Mouse (Mus musculus) gastrocnemius, postnatal 25 days (tissue): Measurements from ENCODE around the gene Bhlhe40. TPM values are rescaled to one million over a fixed set of nuclear protein-coding genes. Genes with fewer than 3 reads are reported as not detected.

ENCODE experiments used
- DNase-seq: peaks from one replicate; pipeline ENCODE4 v3.0.0; 2022
- total RNA-seq, 2 experiments: library from RNA; stranded (reverse); gene quantifications; 1 replicate in 1 of 2; 2 replicates in 1 of 2; pipeline ENCODE4 v1.2.3; 2021

Bhlhe40 gene
- total RNA-seq, 2 experiments from 2014 or later: 61.9 to 69.2 TPM

DNA sequence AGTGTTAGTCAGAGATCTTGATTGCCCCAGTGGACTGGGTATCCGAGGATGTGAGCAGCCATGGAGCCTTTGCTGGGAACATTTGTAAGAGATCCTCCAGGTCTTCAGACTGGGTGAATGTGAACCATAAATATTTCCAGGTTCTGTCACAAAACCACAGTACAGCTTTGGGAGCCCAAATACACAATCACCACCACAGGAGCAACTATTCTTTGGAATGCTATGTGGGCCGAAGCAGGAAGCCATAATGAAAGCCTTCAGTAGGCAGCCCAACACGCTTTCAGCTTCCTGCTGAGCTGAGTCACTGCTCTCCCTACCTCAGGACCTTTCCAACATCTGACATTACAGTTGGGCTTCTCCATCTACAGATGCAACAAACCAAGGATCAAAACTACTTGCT lies 32.6 kb downstream of the Bhlhe40 start:
- no peak for DNase-seq

DNA sequence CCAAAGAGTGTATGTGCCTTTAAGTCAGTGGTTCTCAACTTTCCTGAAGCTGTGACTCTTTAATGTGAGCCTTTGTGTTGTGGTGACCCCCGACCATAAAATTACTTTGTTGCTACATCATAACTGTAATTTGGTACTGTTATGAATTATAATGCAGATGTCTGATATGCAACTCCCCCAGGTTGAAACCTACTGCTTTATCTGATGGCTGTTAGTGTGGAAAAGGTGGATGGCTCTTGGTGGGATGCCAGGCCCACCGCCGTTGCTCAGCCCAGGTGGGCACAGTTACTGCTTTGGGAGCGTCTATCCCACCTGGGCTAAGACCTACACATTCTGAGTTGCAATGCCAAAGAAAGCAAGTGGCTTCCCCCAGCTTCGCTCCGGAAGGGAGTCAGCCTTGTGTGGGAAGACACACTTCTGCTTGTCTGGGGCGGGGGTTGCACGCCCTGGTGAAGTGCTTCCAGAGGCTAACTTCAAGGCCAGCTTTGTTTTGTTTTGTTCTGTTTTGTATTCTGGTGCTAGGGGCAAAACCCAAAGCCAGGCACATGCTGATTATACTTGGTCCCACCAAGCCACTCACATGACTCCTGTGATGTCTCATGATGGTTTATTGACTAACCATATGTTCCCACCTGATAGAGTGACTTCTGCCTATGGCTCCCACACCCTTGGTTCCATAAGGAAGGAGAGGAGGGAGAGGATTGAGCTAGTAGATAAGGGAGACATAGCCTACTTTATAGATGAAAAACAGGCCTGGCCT lies 34.7 kb downstream of the Bhlhe40 start:
- DNase-seq: no peak

DNA sequence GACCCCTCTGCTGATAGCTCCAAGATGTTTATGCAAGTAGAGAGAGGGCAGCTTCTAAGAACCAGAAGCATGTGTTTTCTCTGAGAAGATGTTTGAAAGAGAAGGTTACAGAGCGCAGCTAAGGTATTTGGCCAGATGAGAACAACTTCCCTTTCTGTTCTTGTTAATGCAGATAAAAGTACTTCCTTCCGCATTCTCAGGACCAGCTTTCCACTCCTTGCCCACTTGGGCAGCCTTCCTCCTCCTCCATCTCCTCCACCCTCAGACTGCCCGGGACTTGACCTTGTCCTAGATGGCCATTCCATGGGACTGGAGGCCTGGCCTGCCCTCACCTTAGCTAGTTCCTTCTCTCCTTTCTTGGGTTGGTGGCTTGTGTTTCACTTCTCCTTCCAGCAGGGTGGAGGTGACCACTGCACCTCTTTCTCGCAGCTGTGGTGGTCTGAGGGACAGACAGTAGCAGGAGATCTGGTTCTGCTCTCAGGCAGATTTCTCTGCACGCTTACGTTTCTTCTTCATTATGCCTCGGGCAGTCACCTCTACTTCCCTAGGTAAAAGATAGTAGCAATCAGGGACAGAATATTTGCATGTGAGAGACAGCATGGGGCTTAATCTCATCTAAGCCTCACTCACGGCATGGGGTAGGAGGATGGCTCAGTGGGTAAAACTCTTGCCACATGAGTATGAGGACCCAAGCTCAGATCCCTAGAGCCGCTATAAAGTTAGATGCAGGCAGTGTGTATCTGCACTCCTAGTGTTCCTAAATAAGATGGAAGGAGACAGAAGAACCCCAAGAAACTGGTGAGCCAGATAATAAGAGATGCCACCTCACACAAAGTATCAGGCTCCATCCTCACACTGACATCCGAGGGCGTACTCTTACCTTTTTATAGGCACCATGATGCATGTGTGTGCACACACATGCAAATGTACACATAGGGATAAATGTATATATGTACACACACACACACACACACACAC lies 35.7 kb downstream of the Bhlhe40 start:
- DNase-seq: no peak

DNA sequence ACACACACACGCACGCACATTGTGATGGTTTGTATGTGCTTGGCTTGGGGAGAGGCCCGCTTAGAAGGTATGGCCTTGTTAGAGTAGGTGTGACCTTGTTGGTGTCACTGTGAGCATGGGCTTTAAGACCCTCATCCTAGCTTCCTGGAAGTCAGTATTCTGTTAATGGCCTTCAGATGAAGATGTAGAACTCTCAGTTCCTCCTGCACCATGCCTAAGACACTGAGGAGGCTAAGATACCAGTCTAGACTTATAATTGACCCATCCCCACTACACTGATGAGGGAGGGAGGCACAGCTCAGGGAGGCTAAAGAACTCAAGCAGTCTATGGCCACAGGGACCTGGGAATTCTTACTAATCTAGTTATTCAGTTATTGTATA lies 36.4 kb downstream of the Bhlhe40 start:
- no peak for DNase-seq

DNA sequence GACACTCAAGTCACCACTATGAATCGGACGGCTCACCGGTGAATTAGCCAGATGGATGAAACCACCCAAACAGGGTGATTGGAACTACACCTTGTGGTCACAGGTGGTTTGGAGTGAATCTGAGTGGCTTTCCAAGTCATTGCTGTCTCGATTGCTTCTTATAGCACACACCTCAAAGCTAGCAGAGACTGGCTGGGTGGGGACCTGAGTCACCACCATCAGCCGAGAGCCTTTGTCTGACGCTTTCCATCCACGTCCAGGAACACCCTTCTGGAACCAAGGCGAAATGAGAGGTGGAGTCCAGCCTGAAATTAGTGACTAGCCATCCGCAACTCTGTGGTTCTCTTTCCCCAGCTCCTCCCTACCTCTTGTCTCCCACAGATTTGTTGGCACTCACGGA lies 36.9 kb downstream of the Bhlhe40 start:
- no peak for DNase-seq

DNA sequence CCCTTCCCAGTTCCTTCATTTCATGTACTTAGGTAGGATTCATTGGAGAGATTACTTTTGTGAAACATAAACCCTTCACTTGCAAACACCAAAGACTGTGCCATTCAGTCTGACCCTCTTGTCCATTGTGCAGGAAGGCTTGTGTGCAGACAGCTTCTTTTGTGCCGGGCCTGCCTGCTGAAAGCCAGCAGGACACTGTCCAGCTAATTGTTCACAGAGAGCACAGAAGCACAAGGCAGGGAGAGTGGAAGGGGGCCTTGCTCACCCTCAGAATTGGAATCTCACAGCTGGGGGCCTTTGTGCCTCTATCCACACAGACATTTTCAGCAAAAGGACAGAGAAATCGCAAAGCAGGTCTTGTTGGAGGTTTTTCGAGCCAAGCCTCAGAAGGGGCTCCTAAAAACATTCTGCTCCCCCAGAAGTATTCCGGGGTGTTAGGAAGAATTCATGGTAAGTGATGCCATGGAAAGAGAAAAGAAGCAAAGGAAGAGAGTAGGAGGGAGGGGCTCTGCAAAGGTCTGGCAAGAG lies 38.0 kb downstream of the Bhlhe40 start:
- no peak for DNase-seq

DNA sequence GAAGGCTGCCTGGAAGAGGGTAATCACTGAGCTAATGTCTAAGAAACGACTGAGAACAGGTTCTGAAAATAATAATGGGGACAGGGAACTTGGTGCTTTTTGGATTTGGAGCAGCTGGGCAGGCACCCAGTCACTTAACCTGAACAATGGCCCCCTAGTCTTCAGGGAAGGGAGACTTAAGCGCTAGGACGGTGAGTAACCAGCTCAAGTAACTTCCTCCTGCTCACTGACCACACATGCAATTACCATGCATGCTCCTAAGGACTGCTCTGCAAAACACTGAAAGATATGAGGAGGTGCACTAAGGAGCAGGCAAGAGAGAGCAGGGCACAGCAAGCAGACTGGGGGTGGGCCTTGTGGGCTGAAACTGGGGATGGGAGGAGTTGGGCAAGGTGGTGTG lies 39.2 kb downstream of the Bhlhe40 start:
- no peak for DNase-seq

DNA sequence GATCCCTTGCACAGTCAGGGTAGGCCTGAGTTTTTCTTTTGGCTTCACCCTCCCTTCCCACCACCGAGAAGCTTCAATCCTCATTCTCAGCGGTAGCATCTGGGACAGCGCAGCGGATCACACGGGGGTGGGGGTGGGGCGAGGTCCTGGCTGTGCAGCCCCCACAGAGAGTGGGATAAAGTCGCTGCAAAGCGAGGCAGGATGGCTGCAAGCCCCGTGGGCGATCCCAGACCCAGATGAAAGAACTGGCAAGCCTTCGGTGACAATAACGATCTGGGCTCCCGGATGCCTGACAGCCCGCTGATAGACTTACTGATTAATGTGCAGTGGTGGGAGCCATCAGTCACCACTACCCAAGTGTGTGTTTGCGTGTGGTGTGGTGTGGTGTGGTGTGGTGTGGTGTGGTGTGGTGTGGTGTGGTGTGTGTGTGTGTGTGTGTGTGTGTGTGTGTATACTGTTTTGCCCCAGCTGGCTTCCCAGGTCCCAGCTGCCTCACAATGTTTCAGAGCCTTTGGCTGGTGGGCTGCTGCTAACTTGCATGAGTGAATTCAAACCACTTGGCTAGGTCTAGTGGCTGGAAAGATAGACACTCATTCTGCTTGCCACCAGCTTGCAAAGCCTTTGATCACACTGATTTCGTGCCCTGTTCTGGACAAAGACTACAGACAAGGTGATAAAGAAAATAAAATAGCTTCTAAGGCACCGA lies 40.4 kb downstream of the Bhlhe40 start:
- no peak for DNase-seq

DNA sequence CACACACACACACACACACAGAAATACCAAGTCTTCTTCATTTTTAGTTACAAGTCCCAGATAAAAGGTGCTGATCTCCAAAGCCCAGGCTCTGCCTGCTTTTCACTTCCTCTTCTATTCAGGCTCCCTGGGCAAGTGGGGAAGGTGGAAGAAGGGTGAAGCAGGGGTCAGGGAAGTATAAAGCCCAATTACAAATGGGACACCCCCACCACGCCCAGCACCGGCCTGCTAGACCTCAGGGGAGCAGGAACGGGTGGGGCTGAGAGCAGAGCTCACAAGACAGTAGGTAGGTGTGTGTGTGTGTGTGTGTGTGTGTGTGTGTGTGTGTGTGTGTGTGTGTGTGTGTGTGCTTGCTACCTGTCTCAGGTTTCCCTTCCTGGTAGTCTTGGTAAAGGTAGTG lies 42.2 kb downstream of the Bhlhe40 start:
- no peak for DNase-seq

DNA sequence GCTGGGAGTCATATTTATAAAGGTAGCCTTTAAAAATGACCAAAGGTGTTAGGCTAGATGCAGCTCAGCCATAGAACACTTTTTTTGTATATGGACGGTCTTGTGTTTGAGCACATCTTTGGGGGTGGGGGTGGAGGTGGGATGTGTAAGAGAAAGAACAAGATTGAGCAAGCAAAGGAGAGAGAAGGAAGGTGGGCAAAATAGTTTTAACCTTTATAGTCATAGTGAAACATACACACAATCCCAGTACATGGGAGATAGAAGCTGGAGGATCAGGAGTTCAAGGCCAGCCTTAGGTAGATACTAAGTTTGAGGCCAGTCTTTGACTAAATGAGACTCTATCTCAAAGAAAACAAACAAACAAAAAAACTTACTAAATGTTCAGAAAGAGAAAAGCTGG lies 42.7 kb downstream of the Bhlhe40 start:
- DNase-seq: no peak

DNA sequence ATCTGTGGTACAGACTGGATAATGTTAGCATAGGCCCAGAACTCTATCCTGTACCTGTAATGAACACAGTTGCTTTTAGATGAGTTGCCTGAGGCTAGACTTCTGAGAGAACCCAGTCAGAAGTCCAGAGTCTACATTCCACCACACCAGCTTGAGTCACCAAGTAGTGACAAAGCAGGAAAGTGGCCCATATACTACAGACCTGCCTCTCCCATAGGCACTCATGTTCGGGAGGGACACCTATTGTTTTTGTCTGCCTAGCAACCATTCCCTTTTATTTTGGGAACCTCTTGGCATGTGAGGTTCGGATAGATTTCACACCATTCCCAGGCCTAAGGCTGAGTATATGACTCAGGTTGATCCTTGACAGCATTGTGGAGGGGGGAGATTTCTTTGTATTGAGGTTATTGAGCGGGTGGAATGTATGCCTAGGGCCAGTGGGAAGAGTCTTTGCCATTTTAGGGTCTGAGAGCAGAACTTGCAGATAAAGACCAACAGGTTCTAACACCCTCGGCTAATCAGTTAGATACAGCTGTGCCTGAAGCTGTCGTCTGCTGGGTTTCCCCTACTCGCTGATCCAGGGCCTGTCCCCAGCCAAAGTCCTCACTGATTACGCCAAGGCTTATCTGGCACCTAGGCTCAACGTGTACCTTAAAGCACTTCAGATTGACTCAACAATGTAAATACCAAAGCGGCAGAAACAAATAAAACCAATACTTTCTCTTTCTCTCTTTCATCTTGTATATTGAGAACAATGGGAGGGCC lies 44.1 kb downstream of the Bhlhe40 start:
- DNase-seq: no peak

DNA sequence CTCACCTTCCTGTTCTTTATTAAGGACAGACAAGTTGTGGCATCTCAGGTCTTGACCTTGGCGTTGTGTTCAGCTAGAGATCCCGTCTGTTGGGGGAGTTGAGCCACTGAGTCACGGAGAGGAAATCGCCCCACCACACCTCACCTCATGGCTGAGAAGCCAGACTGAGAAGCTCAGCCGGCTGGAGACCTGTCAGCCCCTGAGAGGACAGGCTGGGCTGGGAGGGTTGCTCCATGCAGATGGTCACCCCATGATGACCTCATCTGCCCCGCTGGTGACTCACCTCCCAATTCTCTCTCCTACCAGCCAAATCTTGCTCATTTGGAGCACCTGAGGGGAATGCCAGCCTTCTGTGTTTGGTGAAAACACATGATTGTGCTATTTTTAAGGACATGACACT lies 45.5 kb downstream of the Bhlhe40 start:
- no peak for DNase-seq

DNA sequence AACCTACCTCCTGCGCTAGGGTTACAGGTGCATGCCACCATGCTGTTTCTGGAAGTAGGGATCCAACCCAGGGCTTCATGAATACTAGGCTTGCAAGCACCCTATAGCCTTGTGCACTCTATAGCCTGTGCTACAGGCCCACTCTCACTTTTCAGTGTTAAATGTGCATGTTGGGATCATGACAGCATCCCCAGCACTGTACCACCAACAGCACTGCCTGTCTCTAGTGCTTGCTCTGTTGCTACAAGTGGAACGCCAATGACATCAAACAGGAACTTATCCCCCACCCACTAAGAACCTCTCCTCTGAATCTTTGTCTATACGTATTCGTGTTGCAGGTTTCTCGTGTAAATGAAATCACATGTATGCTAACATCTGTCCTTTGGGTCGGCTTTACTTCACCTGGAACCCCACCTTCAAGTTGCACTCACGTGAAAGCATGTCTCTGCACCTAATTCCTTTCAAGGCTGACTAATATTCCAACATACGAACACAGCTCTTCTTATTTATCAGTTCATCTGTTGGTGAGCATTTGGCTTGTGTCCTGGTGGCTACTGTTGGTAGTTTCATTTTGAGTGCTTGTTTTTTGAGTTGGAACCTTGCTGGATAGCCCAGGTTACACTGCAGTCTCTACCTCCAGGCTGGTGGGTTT lies 46.7 kb downstream of the Bhlhe40 start:
- no peak for DNase-seq

DNA sequence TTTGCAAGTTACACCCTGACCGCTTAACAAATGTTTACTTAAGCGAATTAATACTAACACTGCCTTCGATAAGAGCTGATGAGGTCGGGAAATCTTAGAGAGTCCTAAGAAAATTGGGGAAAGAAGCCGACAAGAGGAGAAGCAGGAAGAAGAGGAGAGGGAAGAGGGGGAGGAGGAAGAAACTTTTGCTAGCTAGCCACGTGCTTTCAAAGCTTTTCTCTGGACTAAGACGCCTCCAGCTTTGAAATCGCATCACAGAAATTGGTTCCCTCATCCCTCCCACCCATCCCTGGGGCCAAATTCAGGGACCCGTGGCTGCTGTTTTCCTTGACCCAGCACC lies 48.7 kb downstream of the Bhlhe40 start:
- DNase-seq: no peak

DNA sequence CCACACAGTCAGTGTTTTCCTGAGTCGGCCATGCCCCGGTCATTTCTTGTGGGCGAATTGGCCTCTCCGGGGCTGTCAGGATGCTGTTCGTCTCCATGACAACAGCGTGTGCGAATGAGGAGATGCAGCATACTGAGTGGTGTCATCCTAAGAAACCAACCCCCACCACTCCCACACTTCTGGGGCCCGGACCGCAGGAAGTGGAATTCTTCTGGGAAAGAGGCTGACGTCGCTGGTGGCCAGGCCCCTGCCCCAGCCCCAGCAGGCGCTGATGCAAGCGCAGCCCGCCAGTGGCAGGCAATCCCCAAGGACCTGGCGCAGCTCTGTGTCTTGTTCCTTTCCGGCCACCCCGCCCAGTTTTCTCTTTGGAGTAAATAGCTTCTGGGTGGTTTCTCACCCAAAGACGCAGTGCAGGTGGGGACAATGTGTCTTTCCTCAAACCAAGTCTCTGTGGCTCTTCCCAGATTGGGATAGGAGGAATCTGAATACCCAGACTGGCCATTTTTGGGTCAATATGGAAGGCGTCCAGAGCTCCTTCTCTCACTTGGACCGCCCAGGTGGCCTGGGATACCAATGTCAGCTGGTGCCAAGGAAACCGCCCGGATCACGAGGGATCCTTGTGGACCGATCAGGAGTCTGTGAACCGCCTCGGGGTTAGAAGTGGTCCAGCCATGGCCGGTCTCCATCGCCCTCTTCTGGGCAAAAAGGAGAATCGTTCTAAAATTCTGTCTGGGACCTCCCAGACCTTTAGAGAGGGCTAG lies 49.2 kb downstream of the Bhlhe40 start:
- peak; percentile 79 for DNase-seq

DNA sequence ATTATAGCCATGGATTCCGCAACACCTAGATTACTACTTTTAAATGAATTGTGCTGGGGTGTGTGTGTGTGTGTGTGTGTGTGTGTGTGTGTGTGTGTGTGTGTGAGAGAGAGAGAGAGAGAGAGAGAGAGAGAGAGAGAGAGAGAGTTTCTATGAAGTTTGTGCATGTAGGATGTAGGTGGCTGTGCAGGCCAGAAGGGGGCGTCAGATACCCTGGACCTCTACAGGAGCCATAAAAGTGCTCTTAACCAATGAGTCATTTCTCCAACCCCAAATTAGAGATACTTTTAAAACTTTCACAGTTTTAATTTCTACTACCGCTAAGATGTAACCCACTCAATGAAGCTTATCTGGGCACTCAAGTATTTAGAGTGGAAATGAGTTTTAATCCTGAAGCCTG lies 50.2 kb downstream of the Bhlhe40 start:
- DNase-seq: no peak

DNA sequence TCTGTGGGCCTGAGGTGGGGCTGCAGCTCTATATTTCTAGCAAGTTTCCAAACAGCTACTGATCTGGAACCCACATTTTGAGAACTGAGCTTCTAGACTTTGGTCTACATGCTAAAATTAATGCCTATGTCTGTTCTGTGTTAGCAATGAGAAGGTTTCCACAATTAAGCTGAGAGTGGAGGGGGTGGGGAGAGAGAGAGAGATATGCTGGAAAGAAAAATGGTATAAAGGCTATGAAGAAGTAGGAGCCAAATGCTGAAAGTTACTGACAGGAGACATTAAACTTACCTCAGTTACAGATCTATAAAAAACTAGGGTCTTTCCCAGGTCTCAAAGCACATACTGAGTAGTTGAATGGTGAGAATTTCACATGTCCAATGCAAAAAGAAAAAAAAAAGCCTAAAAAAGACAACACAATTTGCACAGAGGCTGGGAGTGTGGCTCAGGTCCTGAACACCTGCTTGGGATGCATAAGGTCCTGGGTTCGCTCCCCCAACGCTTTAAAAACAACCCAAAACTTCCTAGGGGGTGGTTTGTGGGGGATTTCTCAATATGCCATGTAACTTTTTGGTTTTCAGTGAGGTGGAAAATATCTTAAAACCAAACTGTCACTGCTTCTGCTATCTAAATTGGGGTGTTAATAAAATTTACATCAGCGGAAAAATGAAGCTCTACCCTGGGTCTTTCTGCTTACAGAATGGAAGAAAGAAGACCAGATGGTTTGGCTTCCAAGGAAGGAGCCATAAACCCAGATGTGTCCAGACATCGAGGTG lies 50.9 kb downstream of the Bhlhe40 start:
- DNase-seq: no peak

DNA sequence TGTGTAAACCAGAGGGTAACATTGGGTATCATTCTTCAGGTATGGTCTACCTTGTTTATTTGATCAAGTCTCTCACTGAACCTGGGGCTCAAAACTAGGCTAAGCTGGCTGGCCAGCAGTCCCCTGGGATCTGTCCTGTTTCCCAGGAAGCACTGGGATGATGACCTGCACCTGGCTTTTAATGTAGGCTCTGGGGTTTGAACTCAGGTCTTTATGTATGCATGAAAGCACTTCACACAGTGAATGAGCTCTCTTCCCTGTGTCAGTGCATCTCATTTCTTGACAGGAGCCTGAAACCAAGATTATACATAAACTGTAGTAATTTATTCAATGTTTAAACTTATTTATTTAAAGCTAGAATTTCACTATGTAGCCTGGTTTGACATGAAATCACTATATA lies 51.7 kb downstream of the Bhlhe40 start:
- DNase-seq: no peak

DNA sequence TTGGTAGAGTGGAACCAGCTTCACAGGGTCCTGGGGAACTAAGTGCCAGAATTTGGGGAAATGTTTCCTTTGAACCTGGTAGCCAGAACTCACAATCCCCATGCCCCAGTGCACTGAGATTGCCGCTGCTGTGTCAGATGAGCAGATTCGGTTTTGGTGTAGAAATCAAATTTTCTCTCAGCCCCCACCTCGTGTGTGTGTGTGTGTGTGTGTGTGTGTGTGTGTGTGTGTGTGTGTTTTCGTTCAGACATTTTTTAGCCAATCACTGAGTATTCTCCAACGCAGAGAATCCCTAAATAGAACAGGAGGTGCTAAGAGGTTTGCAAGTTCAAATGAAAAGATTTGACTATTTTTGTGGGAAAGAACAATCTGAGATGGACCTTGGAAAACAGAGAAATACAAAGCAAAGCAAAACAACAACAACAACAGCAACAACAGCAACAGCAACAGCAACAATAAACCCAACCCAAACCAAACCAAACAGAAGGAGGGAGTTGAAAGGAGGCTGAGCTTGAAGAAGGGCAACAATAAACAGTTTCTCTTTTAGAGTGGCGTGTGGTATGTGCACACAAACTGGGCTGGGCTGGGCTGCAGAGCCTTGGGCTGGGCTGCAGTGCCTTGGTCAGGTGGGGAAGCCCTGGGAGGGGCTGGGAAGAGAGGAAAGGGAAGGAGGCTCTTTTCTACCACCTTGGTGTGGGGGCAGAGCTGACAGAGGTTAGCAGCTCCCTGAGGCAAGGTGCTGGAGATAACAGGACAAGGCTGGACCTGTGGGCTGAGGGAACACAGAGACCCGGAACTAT lies 52.9 kb downstream of the Bhlhe40 start:
- DNase-seq: no peak
